Mouse (Mus musculus): ENCODE results near the gene Lima1. TPM values are rescaled to one million over a fixed set of nuclear protein-coding genes. Genes with fewer than 3 reads are reported as not detected.

Lima1 gene
- polyA plus RNA-seq, 1 experiment from 2014 or later, result 108 TPM

DNA sequence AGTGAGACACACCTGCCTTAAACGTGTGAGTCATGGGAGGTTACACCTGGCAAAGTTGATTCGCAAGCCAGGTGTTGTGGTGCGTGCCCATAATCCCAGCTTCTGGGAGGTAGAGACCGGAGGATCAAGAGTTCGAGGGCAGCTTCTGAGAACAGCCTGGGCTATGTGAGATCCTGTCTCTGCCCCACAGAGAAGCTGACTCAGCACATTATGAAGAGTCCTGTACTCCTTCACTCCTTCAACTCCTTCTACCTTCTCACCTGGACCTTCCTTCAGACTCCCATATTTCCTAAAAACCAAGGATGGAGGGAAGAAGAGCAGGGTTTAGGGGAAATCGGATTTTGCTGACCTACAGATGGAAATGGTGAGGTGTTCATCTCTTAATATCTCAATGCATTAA is 61.6 kb downstream of the Lima1 start:
- no peak overlapping the region for H3K27ac ChIP-seq
- H3K79me2 ChIP-seq (ENCODE audit: inconsistent target), result peaks cover 88% of the 10 kb centered on the region
- H3K4me3 ChIP-seq (ENCODE audit: inconsistent target), result no peak overlapping the region
- no peaks in the 10 kb centered on the region for H3K36me3 ChIP-seq (ENCODE audit: inconsistent target)
- 96% methylated on average over 6 of the region's 6 CpGs for WGBS (ENCODE audit: missing documents)

DNA sequence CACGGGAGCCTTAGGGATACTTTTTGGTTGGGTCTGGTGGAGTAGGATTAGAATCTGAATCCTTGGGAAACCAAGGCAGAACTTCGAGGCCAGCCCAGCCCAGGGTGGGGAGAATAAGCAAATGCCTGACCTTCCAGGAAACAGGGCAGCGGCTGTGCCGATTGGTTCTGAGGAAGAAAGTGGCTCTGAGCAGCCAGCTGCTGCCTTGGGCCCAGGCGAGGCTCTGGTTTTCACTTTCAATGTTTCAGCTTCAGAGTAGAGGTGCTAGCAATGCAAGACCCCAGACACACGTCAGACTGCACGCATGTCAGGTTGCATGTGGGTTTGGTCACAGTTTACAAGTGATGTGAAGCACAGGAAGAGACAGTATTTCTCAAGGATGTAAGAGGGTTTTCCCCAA is 63.2 kb downstream of the Lima1 start:
- Histone ChIP-seq H3K4me3 (ENCODE audit: inconsistent target) (no peak overlapping the region), H3K27ac (no peak overlapping the region), H3K79me2 (ENCODE audit: inconsistent target) (peaks cover 88% of the 10 kb centered on the region), H3K36me3 (ENCODE audit: inconsistent target) (peaks cover 4% of the 10 kb centered on the region; the same call in 1 of the 2 replicates)
- 91% methylated on average over 7 of the region's 7 CpGs for WGBS (ENCODE audit: missing documents)

DNA sequence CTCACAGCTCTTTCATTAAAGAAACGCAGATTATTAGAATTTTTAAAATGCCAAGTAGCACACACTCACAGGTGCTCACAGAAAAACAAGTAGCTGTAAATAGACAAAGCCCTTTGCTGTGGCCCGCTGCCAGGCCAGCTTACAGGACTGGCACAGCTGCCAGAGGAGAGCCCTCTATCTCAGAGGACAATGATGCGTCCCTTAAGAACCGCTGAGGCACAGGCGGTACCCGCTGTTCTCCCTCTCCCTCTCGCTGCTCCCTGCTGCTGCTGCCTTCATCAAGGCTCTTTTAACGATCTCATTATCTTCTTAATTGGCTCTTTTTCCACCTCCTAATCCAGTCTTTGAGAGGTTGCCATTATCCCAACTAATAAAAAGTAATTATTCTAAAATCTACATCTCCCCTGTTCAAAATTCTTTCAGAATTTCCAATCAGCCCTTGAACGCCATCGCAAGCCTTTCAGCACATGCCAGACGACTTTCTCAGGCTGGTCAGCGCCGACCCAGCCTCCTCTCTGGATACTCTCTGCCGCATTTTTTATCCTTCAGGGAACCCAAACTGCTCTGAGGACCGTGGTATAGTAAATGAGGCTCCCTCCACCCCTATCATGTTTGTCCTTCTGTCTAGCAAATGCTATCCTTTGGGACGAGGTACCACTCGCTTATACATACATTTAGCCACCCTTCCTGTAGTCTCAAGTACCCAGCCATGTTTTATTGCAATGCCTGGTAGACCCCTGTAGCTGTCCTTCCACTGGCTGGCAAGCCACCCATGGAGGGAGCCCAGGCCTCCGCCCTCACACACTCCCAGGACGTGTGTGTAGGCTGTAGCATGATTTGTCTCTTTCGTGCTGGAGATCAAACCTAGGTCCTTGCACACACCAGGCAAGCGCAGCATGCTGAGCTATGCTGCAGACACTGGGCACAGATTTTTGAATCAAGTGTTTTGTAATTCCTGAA is 67.2 kb downstream of the Lima1 start:
- peaks cover 21% of the 10 kb centered on the region for H3K36me3 ChIP-seq (ENCODE audit: inconsistent target)
- 96% methylated on average over 21 of the region's 21 CpGs for WGBS (ENCODE audit: missing documents)

DNA sequence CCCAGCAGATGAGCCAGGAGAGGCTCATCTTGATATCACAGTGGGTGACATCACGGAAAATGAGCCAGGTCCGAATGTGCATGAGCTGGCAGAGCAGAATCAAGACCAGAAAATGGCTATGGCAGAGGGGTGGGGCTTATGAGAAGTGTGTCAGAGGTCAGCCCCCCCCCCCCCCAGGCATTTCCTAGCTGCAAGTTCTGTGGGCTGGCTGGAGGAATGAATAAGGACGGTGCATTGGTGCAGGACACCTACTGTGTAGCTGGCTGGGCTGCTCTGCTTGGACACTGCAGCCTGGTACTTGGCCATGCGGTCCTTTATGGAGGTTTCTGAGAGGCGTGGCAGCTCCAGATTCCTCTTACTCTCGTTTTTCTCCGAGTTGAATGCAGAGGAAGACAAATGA is 69.1 kb downstream of the Lima1 start:
- no peak overlapping the region for H3K4me3 ChIP-seq (ENCODE audit: inconsistent target)
- WGBS (ENCODE audit: missing documents), result 81% methylated on average over 7 of the region's 7 CpGs
- peaks cover 40% of the 10 kb centered on the region for H3K79me2 ChIP-seq (ENCODE audit: inconsistent target)
- H3K27ac ChIP-seq, result no peak overlapping the region
- H3K36me3 ChIP-seq (ENCODE audit: inconsistent target), result peaks cover 21% of the 10 kb centered on the region

More for the DNA sequence above, 67.2 kb downstream of the Lima1 start:
- H3K27ac ChIP-seq, result no peak overlapping the region
- peaks cover 59% of the 10 kb centered on the region for H3K79me2 ChIP-seq (ENCODE audit: inconsistent target)
- no peak overlapping the region for H3K4me3 ChIP-seq (ENCODE audit: inconsistent target)

DNA sequence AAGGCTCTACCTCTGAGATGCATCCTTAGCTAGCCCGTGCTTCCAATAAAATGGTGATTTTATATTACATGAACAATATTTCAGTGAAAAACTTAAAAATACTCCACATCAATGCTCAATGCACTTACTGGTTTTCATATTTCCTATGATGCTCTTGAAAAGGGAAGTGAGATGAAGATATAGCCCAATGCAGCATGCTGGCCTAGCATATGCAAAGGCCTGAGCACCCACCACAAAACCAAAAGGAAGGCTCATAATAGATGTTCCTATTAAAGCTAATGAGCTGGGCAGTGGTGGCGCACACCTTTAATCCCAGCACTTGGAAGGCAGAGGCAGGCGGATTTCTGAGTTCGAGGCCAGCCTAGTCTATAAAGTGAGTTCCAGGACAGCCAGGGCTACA is 69.6 kb downstream of the Lima1 start:
- Histone ChIP-seq H3K4me3 (ENCODE audit: inconsistent target) (no peak overlapping the region), H3K36me3 (ENCODE audit: inconsistent target) (peaks cover 21% of the 10 kb centered on the region), H3K27ac (no peak overlapping the region), H3K79me2 (ENCODE audit: inconsistent target) (peaks cover 35% of the 10 kb centered on the region; the same call in 1 of the 2 replicates)
- WGBS (ENCODE audit: missing documents), result 61% methylated on average over 4 of the region's 4 CpGs

DNA sequence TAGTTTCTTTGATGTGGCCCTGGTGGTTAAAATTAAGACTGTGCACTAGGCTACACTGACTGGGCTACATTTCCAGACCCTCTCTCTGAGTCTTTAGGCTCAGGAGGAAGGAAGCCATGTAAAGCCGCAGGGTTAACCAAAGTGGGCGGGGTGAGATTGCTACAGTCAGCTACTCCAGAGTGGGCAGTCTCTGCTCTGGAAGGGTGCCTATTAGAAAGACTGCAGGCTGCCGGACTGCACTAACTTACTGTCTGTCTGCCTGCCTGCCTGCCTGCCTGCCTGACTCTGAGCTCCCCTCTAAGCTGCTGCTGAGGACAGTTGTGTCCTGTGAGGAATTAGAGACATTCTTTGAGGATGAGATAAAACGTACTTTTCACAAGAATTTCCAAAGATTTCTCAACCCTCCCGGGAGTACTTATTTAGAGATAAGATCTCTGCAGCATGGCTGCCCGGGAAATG is 72.0 kb downstream of the Lima1 start:
- Histone ChIP-seq H3K36me3 (ENCODE audit: inconsistent target) (peaks cover 34% of the 10 kb centered on the region), H3K79me2 (ENCODE audit: inconsistent target) (peaks cover 12% of the 10 kb centered on the region; the same call in 1 of the 2 replicates), H3K4me3 (ENCODE audit: inconsistent target) (no peak overlapping the region), H3K27ac (0 out of 2 replicates have a peak overlapping the region, but pooled peaks have one; percentile 1)
- WGBS (ENCODE audit: missing documents), result 6% methylated on average over 6 of the region's 6 CpGs

DNA sequence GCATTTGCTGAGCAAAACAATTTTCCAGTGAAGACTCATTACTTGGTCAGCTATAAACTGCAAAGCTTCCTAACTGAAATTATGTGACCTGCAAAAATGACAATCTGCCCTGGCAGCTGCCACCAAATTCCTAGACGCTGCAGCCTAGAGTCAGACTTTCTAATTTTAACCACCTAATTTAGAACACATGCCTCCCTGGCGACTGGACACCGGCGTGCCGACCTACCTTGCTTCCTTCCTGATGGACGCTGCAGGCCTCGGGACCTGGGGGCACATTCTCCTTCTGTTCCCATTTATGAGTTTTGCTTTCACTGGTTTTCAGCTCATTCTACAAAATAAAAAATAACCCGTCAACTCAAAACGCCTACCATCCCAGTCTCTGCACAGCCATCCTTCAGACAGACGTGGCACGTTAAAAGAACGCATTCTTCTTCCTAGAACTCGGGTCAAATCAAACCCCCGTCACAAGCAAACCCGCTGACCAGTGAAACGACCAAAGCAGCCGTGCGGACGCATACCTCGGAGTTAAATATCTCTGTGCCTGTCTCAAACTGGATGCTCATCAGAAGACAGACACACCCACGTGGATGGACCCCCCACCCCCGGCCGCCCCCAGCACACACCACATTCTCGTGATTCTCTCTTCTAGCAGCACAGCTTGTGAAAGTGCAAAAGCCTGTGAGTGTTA is 73.2 kb downstream of the Lima1 start:
- no peaks in the 10 kb centered on the region; the same call in 1 of the 2 replicates for H3K79me2 ChIP-seq (ENCODE audit: inconsistent target)
- no peak overlapping the region for H3K27ac ChIP-seq
- WGBS (ENCODE audit: missing documents), result 85% methylated on average over 24 of the region's 24 CpGs
- no peak overlapping the region for H3K4me3 ChIP-seq (ENCODE audit: inconsistent target)
- peaks cover 29% of the 10 kb centered on the region for H3K36me3 ChIP-seq (ENCODE audit: inconsistent target)

DNA sequence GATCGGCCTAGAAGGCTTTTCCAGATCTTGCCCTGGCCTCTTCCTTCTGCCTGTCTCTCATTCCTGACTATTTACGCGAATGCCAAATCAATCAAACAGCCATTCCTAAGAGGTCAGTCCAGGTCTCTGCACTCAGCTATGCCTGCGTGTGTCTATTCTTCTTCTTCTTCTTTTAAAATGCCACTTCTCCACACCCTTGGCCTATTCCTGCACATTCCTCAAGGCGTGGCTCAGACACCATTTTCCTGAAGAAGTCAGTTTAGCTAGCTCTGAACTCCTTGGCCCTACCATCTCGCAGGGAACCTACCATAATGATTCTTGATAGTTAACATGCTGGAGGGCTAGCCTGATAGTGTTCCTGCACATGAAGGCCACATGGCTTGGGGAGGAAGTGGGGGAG is 75.5 kb downstream of the Lima1 start:
- 89% methylated on average over 6 of the region's 6 CpGs for WGBS (ENCODE audit: missing documents)
- Histone ChIP-seq H3K36me3 (ENCODE audit: inconsistent target) (peaks cover 21% of the 10 kb centered on the region; the same call in 1 of the 2 replicates), H3K4me3 (ENCODE audit: inconsistent target) (no peak overlapping the region)

DNA sequence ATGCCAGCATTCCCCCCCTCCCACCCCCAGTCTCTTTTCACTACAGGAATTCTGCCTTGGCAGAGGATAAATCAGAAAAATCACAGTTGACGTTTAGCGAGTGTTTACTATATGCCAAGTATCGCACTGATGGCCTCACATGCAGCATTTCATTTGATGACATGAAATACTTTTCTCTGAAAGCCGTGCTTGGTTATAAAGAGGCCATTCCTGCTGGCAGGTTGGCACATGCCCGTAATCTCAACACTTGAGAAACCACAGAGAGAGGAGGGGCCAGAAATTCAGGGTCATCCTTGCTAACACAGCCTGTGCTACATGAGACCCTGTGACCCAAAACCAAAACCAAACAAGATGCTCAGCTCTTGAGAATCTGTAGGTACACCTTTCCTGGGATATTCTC is 77.4 kb downstream of the Lima1 start:
- Histone ChIP-seq H3K27ac (no peak overlapping the region), H3K4me3 (ENCODE audit: inconsistent target) (no peak overlapping the region), H3K36me3 (ENCODE audit: inconsistent target) (peaks cover 32% of the 10 kb centered on the region; the same call in 1 of the 2 replicates), H3K79me2 (ENCODE audit: inconsistent target) (no peaks in the 10 kb centered on the region)
- WGBS (ENCODE audit: missing documents), result 94% methylated on average over 5 of the region's 5 CpGs

More for the DNA sequence above, 75.5 kb downstream of the Lima1 start:
- H3K79me2 ChIP-seq (ENCODE audit: inconsistent target), result no peaks in the 10 kb centered on the region
- H3K27ac ChIP-seq, result no peak overlapping the region

DNA sequence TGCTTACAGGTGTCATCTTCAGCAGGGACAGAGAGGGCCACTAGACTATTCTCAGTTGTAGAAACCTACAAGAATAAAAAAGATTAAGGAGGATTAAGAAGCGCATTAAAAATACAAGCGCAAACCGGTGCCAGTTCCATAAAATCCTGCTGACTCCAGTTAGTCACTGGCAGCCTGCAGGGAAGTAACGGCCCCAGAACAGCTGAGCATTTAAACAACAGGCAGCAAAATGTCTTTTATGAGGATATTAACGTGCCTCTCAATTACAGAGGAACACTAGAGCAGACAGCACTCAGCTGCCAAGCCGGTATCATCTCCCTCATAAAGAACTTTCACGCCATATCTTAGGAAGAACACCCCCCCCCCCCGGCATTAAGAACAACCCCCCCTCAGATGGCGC is 78.5 kb downstream of the Lima1 start:
- H3K4me3 ChIP-seq (ENCODE audit: inconsistent target), result no peak overlapping the region
- 96% methylated on average over 9 of the region's 9 CpGs for WGBS (ENCODE audit: missing documents)

DNA sequence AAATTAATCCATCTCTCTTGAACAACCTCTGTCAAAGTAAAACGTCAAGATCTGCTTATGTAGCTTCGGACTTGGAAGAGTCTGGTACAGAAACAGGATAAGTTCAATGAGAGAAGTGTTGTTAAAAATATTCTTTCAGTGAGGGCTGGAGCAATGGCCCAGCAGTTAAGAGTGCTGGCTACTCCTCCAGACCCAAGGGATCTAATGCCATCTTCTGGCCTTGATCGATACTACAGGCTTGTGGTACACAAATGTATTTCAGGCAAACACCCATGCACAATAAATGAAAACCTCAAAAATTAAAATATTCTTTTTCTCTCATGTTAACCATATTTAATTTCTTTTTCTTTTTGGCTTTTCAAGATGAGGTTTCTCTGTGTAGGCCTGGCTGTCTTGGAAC is 79.2 kb downstream of the Lima1 start:
- H3K36me3 ChIP-seq (ENCODE audit: inconsistent target), result peaks cover 48% of the 10 kb centered on the region; the same call in 1 of the 2 replicates
- WGBS (ENCODE audit: missing documents), result 98% methylated on average over 3 of the region's 3 CpGs
- H3K4me3 ChIP-seq (ENCODE audit: inconsistent target), result no peak overlapping the region
- H3K27ac ChIP-seq, result no peak overlapping the region
- no peaks in the 10 kb centered on the region for H3K79me2 ChIP-seq (ENCODE audit: inconsistent target)

More for the DNA sequence above, 78.5 kb downstream of the Lima1 start:
- Histone ChIP-seq H3K36me3 (ENCODE audit: inconsistent target) (peaks cover 41% of the 10 kb centered on the region; the same call in 1 of the 2 replicates), H3K27ac (no peak overlapping the region), H3K79me2 (ENCODE audit: inconsistent target) (no peaks in the 10 kb centered on the region)

DNA sequence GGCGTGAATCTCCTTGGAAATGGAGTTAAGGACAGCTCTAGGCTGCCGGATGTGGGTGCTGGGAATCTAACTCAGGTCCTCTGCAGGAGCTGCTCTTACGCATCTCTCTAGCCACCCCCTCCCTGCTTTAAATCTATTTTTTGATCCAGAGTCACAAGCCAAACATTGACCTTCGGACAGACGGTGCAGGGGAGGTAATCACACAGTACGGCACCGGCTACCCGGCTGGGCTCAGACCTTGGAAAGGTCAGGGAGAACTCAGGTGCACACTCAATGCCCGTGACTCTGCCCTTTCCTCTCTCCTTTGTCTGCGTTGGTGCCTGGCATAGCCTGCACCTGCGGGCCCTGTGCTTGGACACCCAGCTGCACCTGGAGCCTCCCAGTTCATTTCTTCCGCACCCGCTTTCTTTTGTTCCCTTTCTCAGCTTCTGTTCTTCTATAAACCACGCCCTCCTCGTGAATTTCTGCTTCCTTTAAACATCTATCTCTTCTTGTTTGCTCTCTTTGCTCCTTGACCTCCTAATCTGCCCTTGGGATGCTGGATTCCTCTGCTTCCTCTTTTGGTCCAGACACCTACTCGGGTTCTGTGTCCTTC is 82.9 kb downstream of the Lima1 start:
- 89% methylated on average over 11 of the region's 16 CpGs for WGBS (ENCODE audit: missing documents)
- Histone ChIP-seq H3K27ac (no peak overlapping the region), H3K4me3 (ENCODE audit: inconsistent target) (no peak overlapping the region), H3K79me2 (ENCODE audit: inconsistent target) (no peaks in the 10 kb centered on the region), H3K36me3 (ENCODE audit: inconsistent target) (peaks cover 56% of the 10 kb centered on the region; the same call in 1 of the 2 replicates)

DNA sequence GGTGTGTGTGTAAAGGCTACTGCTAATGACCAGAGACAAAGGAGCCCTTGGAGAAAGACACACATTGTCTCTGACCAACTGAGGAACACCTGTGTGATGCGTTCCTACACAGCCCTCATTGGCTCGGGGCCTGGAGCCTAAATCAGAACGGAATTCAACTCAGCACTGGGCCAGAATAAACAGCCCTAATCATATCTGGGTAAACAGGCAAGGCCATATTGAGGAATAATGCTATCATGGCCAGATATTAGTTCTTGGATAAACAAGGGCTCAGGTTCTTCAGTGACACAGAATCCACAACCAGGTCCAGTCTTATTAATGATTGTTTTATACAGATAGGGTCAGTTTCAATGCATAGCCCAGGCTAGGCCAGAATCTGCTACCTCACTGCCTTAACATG is 84.3 kb downstream of the Lima1 start:
- no peaks in the 10 kb centered on the region for H3K79me2 ChIP-seq (ENCODE audit: inconsistent target)
- H3K27ac ChIP-seq, result no peak overlapping the region
- no peak overlapping the region for H3K4me3 ChIP-seq (ENCODE audit: inconsistent target)
- 86% methylated on average over 3 of the region's 3 CpGs for WGBS (ENCODE audit: missing documents)
- H3K36me3 ChIP-seq (ENCODE audit: inconsistent target), result peaks cover 53% of the 10 kb centered on the region; the same call in 1 of the 2 replicates

DNA sequence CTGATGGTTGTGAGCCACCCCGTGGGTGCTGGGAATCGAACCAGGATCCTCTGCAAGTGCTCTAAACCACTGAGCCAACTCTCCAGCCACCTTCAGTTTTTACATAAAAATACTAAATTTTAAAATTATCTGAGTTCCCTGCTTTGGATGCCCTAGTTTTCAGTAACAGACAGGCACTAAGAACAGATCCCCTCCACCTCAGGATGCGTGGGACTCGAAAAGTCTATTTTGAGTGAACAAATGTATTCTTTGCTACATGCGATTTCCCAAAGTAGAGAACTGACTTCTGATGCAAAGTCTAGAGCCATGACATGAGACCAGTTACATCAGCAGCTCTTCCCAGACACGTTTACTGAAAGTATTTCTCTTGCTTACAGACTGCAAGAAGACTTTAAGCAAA is 84.8 kb downstream of the Lima1 start:
- Histone ChIP-seq H3K79me2 (ENCODE audit: inconsistent target) (no peaks in the 10 kb centered on the region), H3K36me3 (ENCODE audit: inconsistent target) (peaks cover 53% of the 10 kb centered on the region; the same call in 1 of the 2 replicates), H3K27ac (no peak overlapping the region), H3K4me3 (ENCODE audit: inconsistent target) (no peak overlapping the region)
- WGBS (ENCODE audit: missing documents), result 87% methylated on average over 6 of the region's 6 CpGs

All from macrophage (primary cell).